Comparison of ENCODE assay signal across 36 mouse cellular contexts in the genomic region with DNA sequence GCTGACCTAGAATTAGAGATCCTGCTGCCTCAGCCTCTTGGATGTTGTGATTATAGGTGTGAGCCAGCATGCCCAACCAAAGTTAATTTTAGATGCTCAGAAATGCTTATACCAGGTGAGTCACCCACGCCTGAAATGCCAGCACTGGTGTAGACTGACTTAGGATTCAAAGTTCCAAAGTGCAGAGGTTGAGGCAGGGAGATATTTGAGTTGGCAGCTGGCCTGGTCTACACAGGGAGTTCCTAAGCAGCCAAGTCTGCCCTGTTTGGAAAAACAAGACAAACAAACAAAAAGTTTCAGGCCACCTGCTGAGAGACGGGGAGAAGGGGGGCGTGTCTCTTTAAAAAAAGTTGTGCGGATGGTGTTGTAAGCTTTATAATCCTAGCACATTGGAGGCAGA. TPM values are rescaled to one million over a fixed set of nuclear protein-coding genes. Genes with fewer than 3 reads are reported as not detected.
DNase-seq lines count a peak whose midpoint lies in the region; ATAC-seq and TF ChIP-seq lines count a peak whose summit lies in the region.
"Had no signal": no experiment of that assay in that cellular context is flagged by ENCODE, and none has a peak within 500 bp of the region (broad histone marks: within the 10 kb centered on the region; RNA-seq: fewer than 3 reads in every experiment).

No protein-coding gene starts in this region.

- TF ChIP-seq CTCF in heart, adult 2 months (IDR thresholded peaks at IDR 0.05), result no peak

- H3K27ac ChIP-seq in forebrain, embryonic 11.5 days (ENCODE audit: low read depth, low read length), result no peak overlapping the region
- H3K27ac ChIP-seq in forebrain, embryonic 12.5 days, result no peak overlapping the region
- no peak overlapping the region for H3K27ac ChIP-seq in kidney, embryonic 16.5 days (ENCODE audit: low read length)
- H3K27ac ChIP-seq in heart, adult 2 months, result no peak overlapping the region
- H3K27ac ChIP-seq: forebrain, embryonic 15.5 days; hindbrain, embryonic 10.5 days; hindbrain, embryonic 15.5 days had no signal

- TF ChIP-seq POLR2A in heart, adult 2 months (IDR thresholded peaks at IDR 0.05; ENCODE audit: insufficient read depth, low read depth, low read length), result no peak

- DNase-seq in forebrain, embryonic 11.5 days (ENCODE audit: low spot score), result peak; percentile 30
- DNase-seq in kidney, adult 8-10 months, result peak; percentile 90
- DNase-seq in kidney, adult 9 months, result peak; percentile 94
- peak; percentile 90 for DNase-seq in large intestine, adult 2 months (ENCODE audit: low read depth, low spot score)
- DNase-seq in left cerebral cortex, postnatal 4 days, result no peak
- no peak for DNase-seq in heart, adult 2 months
- DNase-seq: adrenal gland, postnatal 10 days; cerebellum, adult 8-10 months; cerebellum, postnatal 25 days; gastrocnemius, postnatal 25 days; heart, adult 18-20 months; lung, embryonic 14.5 days; lung, postnatal 14 days; midbrain, embryonic 14.5 days; right cerebral cortex, postnatal 14 days; thymus, adult 18-20 months; thymus, postnatal 25 days had no signal

- no peak for TF ChIP-seq EP300 in heart, adult 2 months (IDR thresholded peaks at IDR 0.05; ENCODE audit: insufficient read depth, low read depth, low read length)

- H3K36me3 ChIP-seq in forebrain, embryonic 11.5 days (ENCODE audit: control insufficient read depth, insufficient read depth, low read length), result no peaks in the 10 kb centered on the region
- no peaks in the 10 kb centered on the region for H3K36me3 ChIP-seq in forebrain, embryonic 12.5 days (replicated peaks)
- H3K36me3 ChIP-seq in kidney, embryonic 16.5 days (ENCODE audit: insufficient read depth, low read length), result no peaks in the 10 kb centered on the region
- no peaks in the 10 kb centered on the region for H3K36me3 ChIP-seq in heart, adult 2 months (ENCODE audit: control insufficient read depth, insufficient read depth, low read length)
- H3K36me3 ChIP-seq: forebrain, embryonic 15.5 days; heart, embryonic 12.5 days; hindbrain, embryonic 10.5 days; hindbrain, embryonic 15.5 days had no signal

- H3K4me2 ChIP-seq in forebrain, embryonic 11.5 days (ENCODE audit: low read depth, low read length, severe bottlenecking), result no peak overlapping the region
- no peak overlapping the region for H3K4me2 ChIP-seq in forebrain, embryonic 12.5 days
- no peak overlapping the region for H3K4me2 ChIP-seq in kidney, embryonic 16.5 days (replicated peaks; ENCODE audit: low read depth, low read length)
- H3K4me2 ChIP-seq: forebrain, embryonic 15.5 days; heart, embryonic 12.5 days; hindbrain, embryonic 15.5 days; lung, embryonic 14.5 days had no signal

- intact Hi-C loops in left cerebral cortex, postnatal 4 days (cut with DNase I), result no loop called here
- intact Hi-C loops in heart, adult 2 months (cut with DNase I), result no loop called here

- no peaks in the 10 kb centered on the region for H3K27me3 ChIP-seq in forebrain, embryonic 11.5 days (ENCODE audit: control insufficient read depth, insufficient read depth, low read length)
- H3K27me3 ChIP-seq in forebrain, embryonic 12.5 days, result peaks cover 5% of the 10 kb centered on the region; the same call in 1 of the 2 replicates
- H3K27me3 ChIP-seq in kidney, embryonic 16.5 days (ENCODE audit: insufficient read depth, low read length), result no peaks in the 10 kb centered on the region
- no peaks in the 10 kb centered on the region; the same call in 1 of the 2 replicates for H3K27me3 ChIP-seq in heart, adult 2 months (ENCODE audit: control insufficient read depth, insufficient read depth, low read length)
- H3K27me3 ChIP-seq: forebrain, embryonic 15.5 days; hindbrain, embryonic 15.5 days had no signal

- H3K79me2 ChIP-seq in heart, adult 2 months (replicated peaks; ENCODE audit: control insufficient read depth, insufficient read depth, low read length), result no peaks in the 10 kb centered on the region

- no peaks in the 10 kb centered on the region for H3K4me1 ChIP-seq in forebrain, embryonic 11.5 days (replicated peaks; ENCODE audit: control insufficient read depth, insufficient read depth, low read length)
- 0 out of 2 replicates have a peak, but pooled peaks cover 3% of the 10 kb centered on the region for H3K4me1 ChIP-seq in forebrain, embryonic 12.5 days
- H3K4me1 ChIP-seq in kidney, embryonic 16.5 days (ENCODE audit: insufficient read depth, low read length), result no peaks in the 10 kb centered on the region
- no peaks in the 10 kb centered on the region for H3K4me1 ChIP-seq in heart, adult 2 months (ENCODE audit: control insufficient read depth, insufficient read depth, low read length)
- H3K4me1 ChIP-seq: forebrain, embryonic 15.5 days; heart, embryonic 12.5 days; hindbrain, embryonic 10.5 days; hindbrain, embryonic 15.5 days had no signal

- H3K9me3 ChIP-seq in forebrain, embryonic 11.5 days (ENCODE audit: control insufficient read depth, low read length), result no peaks in the 10 kb centered on the region
- 0 out of 2 replicates have a peak, but pooled peaks cover 7% of the 10 kb centered on the region for H3K9me3 ChIP-seq in forebrain, embryonic 12.5 days
- H3K9me3 ChIP-seq in kidney, embryonic 16.5 days (ENCODE audit: low read length), result 0 out of 2 replicates have a peak, but pooled peaks cover 2% of the 10 kb centered on the region
- H3K9me3 ChIP-seq: forebrain, embryonic 15.5 days; heart, embryonic 12.5 days; hindbrain, embryonic 10.5 days; hindbrain, embryonic 15.5 days had no signal

- H3K9ac ChIP-seq in forebrain, embryonic 11.5 days (ENCODE audit: low read length), result no peak overlapping the region
- H3K9ac ChIP-seq in forebrain, embryonic 12.5 days, result no peak overlapping the region
- no peak overlapping the region for H3K9ac ChIP-seq in kidney, embryonic 16.5 days (replicated peaks; ENCODE audit: low read length)
- H3K9ac ChIP-seq in heart, adult 2 months (ENCODE audit: low read depth, low read length), result no peak overlapping the region
- H3K9ac ChIP-seq: forebrain, embryonic 15.5 days; heart, embryonic 12.5 days; hindbrain, embryonic 15.5 days; lung, embryonic 14.5 days had no signal

- ATAC-seq in forebrain, embryonic 11.5 days (replicated peaks; ENCODE audit: low FRiP score), result no peak
- no peak for ATAC-seq in forebrain, embryonic 12.5 days (ENCODE audit: low FRiP score)
- ATAC-seq in kidney, embryonic 16.5 days (ENCODE audit: low FRiP score, low TSS enrichment), result no peak
- ATAC-seq: forebrain, embryonic 15.5 days; inflammation-experienced regulatory T-cells, adult 6 months had no signal

- WGBS in forebrain, embryonic 11.5 days, result 84% methylated on average over 4 of the region's 4 CpGs
- 84% methylated on average over 4 of the region's 4 CpGs for WGBS in forebrain, embryonic 12.5 days
- WGBS in kidney, embryonic 16.5 days, result 67% methylated on average over 4 of the region's 4 CpGs
- 29% methylated on average over 4 of the region's 4 CpGs for WGBS in large intestine, adult 2 months
- WGBS in heart, adult 2 months, result 68% methylated on average over 4 of the region's 4 CpGs

- no peak overlapping the region for H3K4me3 ChIP-seq in forebrain, embryonic 11.5 days (ENCODE audit: low read depth, low read length)
- H3K4me3 ChIP-seq in forebrain, embryonic 12.5 days (replicated peaks), result no peak overlapping the region
- no peak overlapping the region for H3K4me3 ChIP-seq in kidney, embryonic 16.5 days (ENCODE audit: low read length)
- H3K4me3 ChIP-seq in heart, adult 2 months, result no peak overlapping the region
- H3K4me3 ChIP-seq: forebrain, embryonic 15.5 days; heart, embryonic 12.5 days; hindbrain, embryonic 10.5 days; hindbrain, embryonic 15.5 days had no signal

RNA-seq across cellular contexts. Expression of gene Dppa3, which starts 1.1 kb away (rescaled TPM):
- not detected in 2 replicates for polyA plus RNA-seq in forebrain, embryonic 11.5 days (2014; fragmentation: Nextera tagmentation; extraction: Ambion mirVana)
- polyA plus RNA-seq in forebrain, embryonic 12.5 days (2016; fragmentation: Nextera tagmentation; extraction: Ambion mirVana), result not detected in 2 replicates
- polyA plus RNA-seq in kidney, embryonic 16.5 days (2015; fragmentation: Nextera tagmentation; extraction: Ambion mirVana), result not detected in 2 replicates
- polyA plus RNA-seq in large intestine, adult 2 months (2012; rRNA removed), result not detected in 2 replicates
- not detected for total RNA-seq in left cerebral cortex, postnatal 4 days (2021)
- total RNA-seq in heart, adult 2 months (2021), result not detected
- polyA plus RNA-seq in heart, adult 2 months (2012; rRNA removed), result not detected in 2 replicates
- total RNA-seq: adrenal gland, postnatal 10 days; CH12.LX; gastrocnemius, adult 18-20 months; gastrocnemius, postnatal 25 days; heart, adult 18-20 months; layer of hippocampus, adult 18-20 months; layer of hippocampus, postnatal 10 days; left cerebral cortex, adult 8-10 months; left cerebral cortex, postnatal 36 days; monocyte, adult 5-6 weeks had no signal
- polyA plus RNA-seq: C2C12; embryonic facial prominence, embryonic 11.5 days; forebrain, embryonic 15.5 days; frontal cortex, adult 2 months; heart, embryonic 12.5 days; hindbrain, embryonic 10.5 days; hindbrain, embryonic 15.5 days; inflammation-experienced regulatory T-cells, adult 6 months; lung, embryonic 14.5 days; midbrain, embryonic 14.5 days; neural tube, embryonic 14.5 days; stomach, embryonic 16.5 days had no signal

RNA-seq across cellular contexts. Expression of gene Gdf3, which starts 15.3 kb away (rescaled TPM):
- 0.11 TPM in 1 of 2 replicates, not detected in the other for polyA plus RNA-seq in forebrain, embryonic 11.5 days (2014; fragmentation: Nextera tagmentation; extraction: Ambion mirVana)
- 0.12 TPM in 1 of 2 replicates, not detected in the other for polyA plus RNA-seq in forebrain, embryonic 12.5 days (2016; fragmentation: Nextera tagmentation; extraction: Ambion mirVana)
- polyA plus RNA-seq in kidney, embryonic 16.5 days (2015; fragmentation: Nextera tagmentation; extraction: Ambion mirVana), result not detected in 2 replicates
- 0.11 and 0.19 TPM in 2 replicates for polyA plus RNA-seq in large intestine, adult 2 months (2012; rRNA removed)
- not detected for total RNA-seq in left cerebral cortex, postnatal 4 days (2021)
- not detected for total RNA-seq in heart, adult 2 months (2021)
- polyA plus RNA-seq in heart, adult 2 months (2012; rRNA removed), result not detected in 2 replicates
- total RNA-seq: adrenal gland, postnatal 10 days; CH12.LX; gastrocnemius, adult 18-20 months; gastrocnemius, postnatal 25 days; heart, adult 18-20 months; layer of hippocampus, adult 18-20 months; layer of hippocampus, postnatal 10 days; left cerebral cortex, adult 8-10 months; left cerebral cortex, postnatal 36 days had no signal
- polyA plus RNA-seq: C2C12; embryonic facial prominence, embryonic 11.5 days; forebrain, embryonic 15.5 days; frontal cortex, adult 2 months; hindbrain, embryonic 10.5 days; inflammation-experienced regulatory T-cells, adult 6 months; lung, embryonic 14.5 days; neural tube, embryonic 14.5 days had no signal

RNA-seq across cellular contexts. Expression of gene Apobec1, which starts 22.9 kb away (rescaled TPM):
- 1.2 and 1.7 TPM in 2 replicates for polyA plus RNA-seq in forebrain, embryonic 11.5 days (2014; fragmentation: Nextera tagmentation; extraction: Ambion mirVana)
- 1.6 and 1.9 TPM in 2 replicates for polyA plus RNA-seq in forebrain, embryonic 12.5 days (2016; fragmentation: Nextera tagmentation; extraction: Ambion mirVana)
- polyA plus RNA-seq in kidney, embryonic 16.5 days (2015; fragmentation: Nextera tagmentation; extraction: Ambion mirVana), result 2.3 and 3.2 TPM in 2 replicates
- polyA plus RNA-seq in large intestine, adult 2 months (2012; rRNA removed), result 14.3 and 25.6 TPM in 2 replicates
- 1 to 10 TPM; 2.1 to 3.1 TPM for total RNA-seq in left cerebral cortex, postnatal 4 days (2021)
- total RNA-seq in heart, adult 2 months (2021), result 1 to 10 TPM; 4.8 to 6.1 TPM
- 9.8 and 17.9 TPM in 2 replicates for polyA plus RNA-seq in heart, adult 2 months (2012; rRNA removed)

Comparison
In these comparisons a context has a peak if more than half of its experiments do, and no peak if none do; other contexts are left out.
1. DNase-seq: peak in forebrain, embryonic 11.5 days (single experiment), kidney, adult 8-10 months (2 of 2), kidney, adult 9 months (single experiment) and large intestine, adult 2 months (single experiment); none in left cerebral cortex, postnatal 4 days (single experiment) and heart, adult 2 months (0 of 2).